Mouse (Mus musculus) liver, adult 2 months (tissue): ENCODE results near the gene Nfu1. TPM values are rescaled to one million over a fixed set of nuclear protein-coding genes. Genes with fewer than 3 reads are reported as not detected.

Experiments
- DNase-seq: peaks from one replicate; pipeline ENCODE4 v3.0.0-alpha.2; 2011; ENCODE audit warnings: low read depth, low spot score; ENCODE audit errors: extremely low read depth
- H3K27ac ChIP-seq: fragments of 200-500 bp; replicated peaks from 2 replicates; pipeline ENCODE4 v1.5.1; 2012; ENCODE audit warnings: low read depth, mild to moderate bottlenecking, control low read depth, inconsistent platforms, low read length; ENCODE audit not compliant: insufficient read depth
- H3K27me3 ChIP-seq: fragments of 200-500 bp; 2 replicates; pipeline ENCODE4 v1.6.1; 2012; ENCODE audit warnings: mild to moderate bottlenecking, moderate library complexity, low read length, inconsistent platforms; ENCODE audit not compliant: control insufficient read depth, insufficient read depth
- H3K36me3 ChIP-seq: fragments of 200-500 bp; 2 replicates; pipeline ENCODE4 v1.6.1; 2012; ENCODE audit warnings: low read length, inconsistent platforms; ENCODE audit not compliant: control insufficient read depth, insufficient read depth
- H3K4me1 ChIP-seq: fragments of 200-500 bp; 2 replicates; pipeline ENCODE4 v1.6.1; 2011; ENCODE audit warnings: low read length; ENCODE audit not compliant: control insufficient read depth, insufficient read depth
- H3K4me3 ChIP-seq: fragments of 200-500 bp; 2 replicates; pipeline ENCODE4 v1.5.1; 2011; ENCODE audit warnings: low read depth, mild to moderate bottlenecking, control low read depth, low read length, moderate library complexity; ENCODE audit not compliant: insufficient read depth
- H3K79me2 ChIP-seq: fragments of 200-500 bp; 2 replicates; pipeline ENCODE4 v1.6.1; 2012; ENCODE audit warnings: inconsistent platforms, mild to moderate bottlenecking, low read length, moderate library complexity; ENCODE audit not compliant: control insufficient read depth, insufficient read depth
- H3K9ac ChIP-seq: fragments of 200-500 bp; 2 replicates; pipeline ENCODE4 v1.6.1; 2012; ENCODE audit warnings: low read depth, mild to moderate bottlenecking, control low read depth, inconsistent platforms, low read length
- CTCF ChIP-seq: fragments of 200-500 bp; IDR thresholded peaks from 2 replicates; pipeline ENCODE4 v1.5.1; 2011; ENCODE audit warnings: low read depth, low read length, control low read depth
- POLR2A ChIP-seq: fragments of 200-500 bp; IDR thresholded peaks from 2 replicates; pipeline ENCODE4 v1.6.1; 2011; ENCODE audit warnings: low read length, control low read depth; ENCODE audit not compliant: insufficient read depth; ENCODE audit errors: extremely low read depth
- WGBS: fragments of 180-500 bp; shearing (Covaris S2); methylation state at CpG from one replicate; pipeline ENCODE4 v1.1.7; 2018; 5-methylcytosine and 5-hydroxymethylcytosine counted together
- polyA plus RNA-seq: library from polyadenylated mRNA; depleted of rRNA; stranded (reverse); fragments of >200 nt; gene quantifications from 2 replicates; pipeline ENCODE4 v1.2.3, GENCODE M21; 2012
- total RNA-seq: library from RNA; depleted of rRNA; stranded (reverse); fragments of >200 nt; gene quantifications from 2 replicates; pipeline ENCODE4 v1.2.3, GENCODE M21; 2014

Nfu1 gene
- total and polyA plus RNA-seq, 2 experiments: 51.7 to 152 TPM

- Histone ChIP-seq H3K36me3 (peaks cover 14% of the 10 kb centered on the region), H3K4me3 (no peak overlapping the region), H3K27ac (no peak overlapping the region), H3K79me2 (no peaks in the 10 kb centered on the region), H3K9ac (no peak overlapping the region), H3K27me3 (no peaks in the 10 kb centered on the region), H3K4me1 (no peaks in the 10 kb centered on the region)
- DNase-seq: no peak
- TF ChIP-seq POLR2A (no peak), CTCF (no peak)
- WGBS: 70% methylated on average over 6 of the region's 6 CpGs
Measured at GRCm38 (mm10) chr6:86978909-86979265, 30.1 kb upstream of the Nfu1 start.

GRCm38 (mm10) chr6:86981206-86981605 lies 27.8 kb upstream of the Nfu1 start:
- no peaks in the 10 kb centered on the region for H3K27me3 ChIP-seq
- 62% methylated on average over 2 of the region's 2 CpGs for WGBS
- DNase-seq: no peak
- no peaks in the 10 kb centered on the region for H3K4me1 ChIP-seq
- no peak overlapping the region for H3K9ac ChIP-seq
- no peaks in the 10 kb centered on the region; the same call in 1 of the 2 replicates for H3K79me2 ChIP-seq
- no peak overlapping the region for H3K27ac ChIP-seq
- peaks cover 14% of the 10 kb centered on the region for H3K36me3 ChIP-seq
- no peak overlapping the region for H3K4me3 ChIP-seq
- TF ChIP-seq CTCF: no peak
- no peak for TF ChIP-seq POLR2A

- H3K27ac ChIP-seq: no peak overlapping the region
- H3K79me2 ChIP-seq: no peaks in the 10 kb centered on the region; the same call in 1 of the 2 replicates
- H3K27me3 ChIP-seq: no peaks in the 10 kb centered on the region
- TF ChIP-seq POLR2A (no peak), CTCF (no peak)
- H3K4me3 ChIP-seq: no peak overlapping the region
- whole genome bisulfite sequencing: 90% methylated on average over 8 of the region's 8 CpGs
- H3K36me3 ChIP-seq: peaks cover 12% of the 10 kb centered on the region
- H3K9ac ChIP-seq: no peak overlapping the region
- no peak for DNase-seq
- H3K4me1 ChIP-seq: no peaks in the 10 kb centered on the region
Measured at GRCm38 (mm10) chr6:86985314-86986106, 23.5 kb upstream of the Nfu1 start.

- H3K4me1 ChIP-seq: no peaks in the 10 kb centered on the region
- no peaks in the 10 kb centered on the region for H3K27me3 ChIP-seq
- H3K4me3 ChIP-seq: no peak overlapping the region
- H3K79me2 ChIP-seq: no peaks in the 10 kb centered on the region; the same call in 1 of the 2 replicates
- TF ChIP-seq POLR2A: no peak
- TF ChIP-seq CTCF: no peak
- DNase-seq: no peak
- H3K36me3 ChIP-seq: peaks cover 4% of the 10 kb centered on the region; the same call in 1 of the 2 replicates
- H3K9ac ChIP-seq: no peak overlapping the region
- H3K27ac ChIP-seq: no peak overlapping the region
- 72% methylated on average over 6 of the region's 6 CpGs for WGBS
Measured at GRCm38 (mm10) chr6:86989576-86989975, 19.5 kb upstream of the Nfu1 start.

- Histone ChIP-seq H3K79me2 (no peaks in the 10 kb centered on the region), H3K4me3 (no peak overlapping the region), H3K36me3 (peaks cover 5% of the 10 kb centered on the region; the same call in 1 of the 2 replicates), H3K27ac (no peak overlapping the region), H3K4me1 (no peaks in the 10 kb centered on the region), H3K27me3 (no peaks in the 10 kb centered on the region), H3K9ac (no peak overlapping the region)
- TF ChIP-seq POLR2A: no peak
- TF ChIP-seq CTCF: no peak
- no peak for DNase-seq
- 98% methylated on average over 3 of the region's 3 CpGs for WGBS
Measured at GRCm38 (mm10) chr6:86991041-86991440, 18.0 kb upstream of the Nfu1 start.

- Histone ChIP-seq H3K36me3 (peaks cover 5% of the 10 kb centered on the region; the same call in 1 of the 2 replicates), H3K4me1 (no peaks in the 10 kb centered on the region), H3K4me3 (no peak overlapping the region), H3K27ac (no peak overlapping the region), H3K27me3 (no peaks in the 10 kb centered on the region), H3K9ac (no peak overlapping the region), H3K79me2 (no peaks in the 10 kb centered on the region)
- no peak for DNase-seq
- WGBS: 98% methylated on average over 8 of the region's 8 CpGs
- TF ChIP-seq CTCF: no peak
- no peak for TF ChIP-seq POLR2A
Measured at GRCm38 (mm10) chr6:86992349-86992748, 16.7 kb upstream of the Nfu1 start.
